Mouse (Mus musculus): ENCODE data around the gene Zfp618.

The Zfp618 gene

GRCm38 (mm10) chr4:63032581-63033006 lies 67.2 kb downstream of the Zfp618 start:
- DNase-seq: no peak

GRCm38 (mm10) chr4:63033724-63034123 lies 68.4 kb downstream of the Zfp618 start:
- DNase-seq: no peak

- no peak for DNase-seq
Measured at GRCm38 (mm10) chr4:63035991-63036390, 70.6 kb downstream of the Zfp618 start.

GRCm38 (mm10) chr4:63036790-63037189 lies 71.4 kb downstream of the Zfp618 start:
- no peak for DNase-seq

- DNase-seq: no peak
Measured at GRCm38 (mm10) chr4:63037555-63037954, 72.2 kb downstream of the Zfp618 start.

GRCm38 (mm10) chr4:63038265-63038664 lies 72.9 kb downstream of the Zfp618 start:
- no peak for DNase-seq

- DNase-seq: no peak
Measured at GRCm38 (mm10) chr4:63038937-63039336, 73.6 kb downstream of the Zfp618 start.

GRCm38 (mm10) chr4:63048606-63049005 lies 83.2 kb downstream of the Zfp618 start:
- DNase-seq: no peak

- DNase-seq: no peak
Measured at GRCm38 (mm10) chr4:63049596-63050318, 84.4 kb downstream of the Zfp618 start.

GRCm38 (mm10) chr4:63050319-63050676 lies 84.9 kb downstream of the Zfp618 start:
- no peak for DNase-seq

- no peak for DNase-seq
Measured at GRCm38 (mm10) chr4:63050949-63051348, 85.6 kb downstream of the Zfp618 start.

GRCm38 (mm10) chr4:63051940-63052661 lies 86.7 kb downstream of the Zfp618 start:
- no peak for DNase-seq

- no peak for DNase-seq
Measured at GRCm38 (mm10) chr4:63052662-63053033, 87.3 kb downstream of the Zfp618 start.

GRCm38 (mm10) chr4:63055216-63055745 lies 89.9 kb downstream of the Zfp618 start:
- DNase-seq: no peak

- DNase-seq: no peak
Measured at GRCm38 (mm10) chr4:63056641-63057415, 91.5 kb downstream of the Zfp618 start.

GRCm38 (mm10) chr4:63057581-63057980 lies 92.2 kb downstream of the Zfp618 start:
- no peak for DNase-seq

GRCm38 (mm10) chr4:63058686-63059085 lies 93.3 kb downstream of the Zfp618 start:
- DNase-seq: no peak

- no peak for DNase-seq
Measured at GRCm38 (mm10) chr4:63060358-63060757, 95.0 kb downstream of the Zfp618 start.

- DNase-seq: no peak
Measured at GRCm38 (mm10) chr4:63061411-63061810, 96.0 kb downstream of the Zfp618 start.

- DNase-seq: no peak
Measured at GRCm38 (mm10) chr4:63063360-63063759, 98.0 kb downstream of the Zfp618 start.

GRCm38 (mm10) chr4:63064911-63065310 lies 99.5 kb downstream of the Zfp618 start:
- DNase-seq: no peak

- DNase-seq: no peak
Measured at GRCm38 (mm10) chr4:63066796-63067195, 101.4 kb downstream of the Zfp618 start.

- no peak for DNase-seq
Measured at GRCm38 (mm10) chr4:63067822-63068221, 102.4 kb downstream of the Zfp618 start.

Data from B cell, adult 2 months (primary cell).